Mouse (Mus musculus): ENCODE measurements around the gene Flad1.

DNA sequence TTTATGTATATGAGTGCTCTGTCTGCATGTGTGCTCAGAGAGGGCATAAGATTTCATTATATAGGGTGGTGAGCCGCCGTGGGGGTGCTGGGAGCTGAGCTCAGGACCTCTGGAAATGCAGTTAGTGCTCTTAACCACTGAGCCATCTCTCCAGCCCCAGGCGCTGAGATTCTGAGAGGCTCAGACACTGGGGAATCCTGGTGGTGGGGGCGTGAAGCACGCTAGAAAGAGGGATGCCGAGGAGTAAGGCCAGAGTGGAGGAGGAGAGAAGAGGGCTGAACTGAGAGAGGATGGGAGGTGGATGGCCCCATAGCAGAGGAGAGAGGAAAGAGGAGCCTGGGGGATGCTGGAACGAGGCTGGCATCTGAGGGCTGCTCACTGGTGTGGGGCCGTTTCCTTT lies 47.0 kb downstream of the Flad1 start:
- TF ChIP-seq POLR2A (IDR thresholded peaks at IDR 0.05; ENCODE audit: extremely low read depth, insufficient read depth, low read length): no peak
- no peak for TF ChIP-seq CTCF (IDR thresholded peaks at IDR 0.05; ENCODE audit: low read depth, low read length)

Data from liver, adult 2 months (tissue).